8 mouse cellular contexts compared by ENCODE assay signal in genomic region chr17:48931621-48932405, GRCm38 (mm10). TPM values are rescaled to one million over a fixed set of nuclear protein-coding genes. Genes with fewer than 3 reads are reported as not detected.
DNase-seq lines count a peak whose midpoint lies in the region.

Gene Lrfn2, plus strand, starts transcription at chr17:48932379.

- intact Hi-C loops in left cerebral cortex, postnatal 36 days (cut with DNase I), result loop anchor here (1.0 to 5.0 kb wide), 8 partner anchors 80 to 965 kb away; no protein-coding TSS in a partner anchor

- DNase-seq in adrenal gland, postnatal 14 days, result peak; percentile 82
- DNase-seq in embryo, embryonic 9.5 days (ENCODE audit: extremely low spot score), result peak; percentile 88
- peak; percentile 97 for DNase-seq in heart, adult 11 months
- DNase-seq in kidney, adult 11 months, result peak; percentile 56
- peak; percentile 90 to 91 for DNase-seq in left cerebral cortex, postnatal 36 days (ENCODE audit: low spot score in 2 of 2)
- DNase-seq in mesoderm, embryonic 11.5 days (ENCODE audit: low read depth, low spot score), result peak; percentile 87
- peak; percentile 93 for DNase-seq in right cerebral cortex, postnatal 4 days
- peak; percentile 72 for DNase-seq in yolk sac, embryonic 10.5 days (ENCODE audit: low spot score)

RNA-seq across cellular contexts. Expression of gene Lrfn2, which starts in this region (rescaled TPM):
- 0.48 and 0.49 TPM in 2 replicates for total RNA-seq in adrenal gland, postnatal 14 days (2021)
- 10 to 100 TPM; 32.1 to 44.5 TPM for total RNA-seq in left cerebral cortex, postnatal 36 days (2021)

Comparison
In these comparisons a context has a peak if more than half of its experiments do, and no peak if none do; other contexts are left out.
1. Peak in every context shown above with its lines: DNase-seq.
2. RNA of gene Lrfn2 (total RNA-seq): 32.1 to 44.5 TPM in left cerebral cortex, postnatal 36 days; 0.48 to 0.49 TPM in adrenal gland, postnatal 14 days; every median in the first group is over 10 times any median in the second.
3. Peak in DNase-seq in adrenal gland, postnatal 14 days; RNA of the gene not detected or under 1 TPM.